Mouse (Mus musculus) urinary bladder, postnatal 25 days (tissue): ENCODE results near the gene Manf.

Experiments
- DNase-seq: peaks from one replicate; pipeline ENCODE4 v3.0.0; 2022; ENCODE audit warnings: low spot score

The Manf gene

GRCm38 (mm10) chr9:106884996-106885900 is 6.5 kb downstream of the Manf start:
- no peak for DNase-seq

- DNase-seq: no peak
Observed at GRCm38 (mm10) chr9:106884306-106884705, 7.5 kb downstream of the Manf start.

- DNase-seq: no peak
Observed at GRCm38 (mm10) chr9:106883085-106883484, 8.7 kb downstream of the Manf start.

- no peak for DNase-seq
Observed at GRCm38 (mm10) chr9:106882176-106882575, 9.6 kb downstream of the Manf start.

GRCm38 (mm10) chr9:106881071-106881755 is 10.6 kb downstream of the Manf start:
- no peak for DNase-seq

- DNase-seq: no peak
Observed at GRCm38 (mm10) chr9:106879471-106879870, 12.3 kb downstream of the Manf start.

GRCm38 (mm10) chr9:106876666-106877065 is 15.1 kb downstream of the Manf start:
- no peak for DNase-seq

- DNase-seq: no peak
Observed at GRCm38 (mm10) chr9:106874216-106874615, 17.6 kb downstream of the Manf start.

- DNase-seq: no peak
Observed at GRCm38 (mm10) chr9:106858036-106858435, 33.7 kb downstream of the Manf start.

- no peak for DNase-seq
Observed at GRCm38 (mm10) chr9:106856664-106857063, 35.1 kb downstream of the Manf start.

GRCm38 (mm10) chr9:106842800-106843199 is 49.0 kb downstream of the Manf start:
- DNase-seq: no peak

- DNase-seq: no peak
Observed at GRCm38 (mm10) chr9:106840569-106840968, 51.2 kb downstream of the Manf start.

GRCm38 (mm10) chr9:106822381-106823104 is 69.2 kb downstream of the Manf start:
- DNase-seq: peak; percentile 83

- DNase-seq: peak; percentile 79
Observed at GRCm38 (mm10) chr9:106821618-106822380, 70.0 kb downstream of the Manf start, which contains the start of gene Dcaf1. TSS of gene Dcaf1 (plus strand) at chr9:106821874.

- no peak for DNase-seq
Observed at GRCm38 (mm10) chr9:106821050-106821617, 70.6 kb downstream of the Manf start.

- DNase-seq: no peak
Observed at GRCm38 (mm10) chr9:106819201-106819600, 72.6 kb downstream of the Manf start.

GRCm38 (mm10) chr9:106818191-106818590 is 73.6 kb downstream of the Manf start:
- DNase-seq: no peak

- DNase-seq: no peak
Observed at GRCm38 (mm10) chr9:106806503-106806902, 85.3 kb downstream of the Manf start.

- DNase-seq: no peak
Observed at GRCm38 (mm10) chr9:106790831-106791230, 100.9 kb downstream of the Manf start.

GRCm38 (mm10) chr9:106789363-106789762 is 102.4 kb downstream of the Manf start:
- no peak for DNase-seq

- DNase-seq: peak; percentile 86
Observed at GRCm38 (mm10) chr9:106788812-106789321, 102.9 kb downstream of the Manf start, which contains the start of gene Rad54l2. TSS of gene Rad54l2 (minus strand) at chr9:106789194.
